Mouse (Mus musculus) embryonic facial prominence, embryonic 11.5 days (tissue): ENCODE results near the gene Lbhd2. TPM values are rescaled to one million over a fixed set of nuclear protein-coding genes. Genes with fewer than 3 reads are reported as not detected.

Experiments used
- ATAC-seq: fragments of 200-750 bp; cut with Nextera tagmentation; replicated peaks from 2 replicates; pipeline ENCODE4 v1.8.0; 2017; ENCODE audit warnings: low read depth; ENCODE audit not compliant: insufficient number of reproducible peaks, low FRiP score, low TSS enrichment
- DNase-seq: peaks from one replicate; pipeline ENCODE4 v3.0.0-alpha.2; 2015; ENCODE audit warnings: low spot score
- H3K27ac ChIP-seq: fragments of 300-500 bp; sonication (generic); replicated peaks from 2 replicates; pipeline ENCODE4 v1.5.1; 2014; ENCODE audit warnings: mild to moderate bottlenecking, low read depth, low read length, control low read depth
- H3K27me3 ChIP-seq: fragments of 300-500 bp; sonication (generic); 2 replicates; pipeline ENCODE4 v1.6.1; 2014; ENCODE audit warnings: mild to moderate bottlenecking, low read length, moderate library complexity, mixed read lengths; ENCODE audit not compliant: control insufficient read depth, insufficient read depth
- H3K36me3 ChIP-seq: fragments of 300-500 bp; sonication (generic); replicated peaks from 2 replicates; pipeline ENCODE4 v1.6.1; 2014; ENCODE audit warnings: low read depth, mild to moderate bottlenecking, low read length, moderate library complexity, mixed read lengths; ENCODE audit not compliant: control insufficient read depth, insufficient read depth
- H3K4me1 ChIP-seq: fragments of 300-500 bp; sonication (generic); 2 replicates; pipeline ENCODE4 v1.6.1; 2014; ENCODE audit warnings: low read length, mixed read lengths; ENCODE audit not compliant: control insufficient read depth, insufficient read depth
- H3K4me2 ChIP-seq: fragments of 300-500 bp; sonication (generic); 2 replicates; pipeline ENCODE4 v1.6.1; 2014; ENCODE audit warnings: low read depth, mild to moderate bottlenecking, control low read depth, low read length, moderate library complexity
- H3K4me3 ChIP-seq: fragments of 300-500 bp; sonication (generic); 2 replicates; pipeline ENCODE4 v1.5.1; 2014; ENCODE audit warnings: low read depth, low read length, control low read depth
- H3K9ac ChIP-seq: fragments of 300-500 bp; sonication (generic); replicated peaks from 2 replicates; pipeline ENCODE4 v1.6.1; 2014; ENCODE audit warnings: mild to moderate bottlenecking, control low read depth, low read length
- H3K9me3 ChIP-seq: fragments of 300-500 bp; sonication (generic); replicated peaks from 2 replicates; pipeline ENCODE4 v1.6.1; 2016; ENCODE audit warnings: mild to moderate bottlenecking, low read length, inconsistent platforms, mixed read lengths; ENCODE audit not compliant: control insufficient read depth
- WGBS: fragments of 180-500 bp; shearing (Covaris S2); extraction: QIAGEN DNeasy Blood & Tissue Kit; methylation state at CpG from one replicate; pipeline ENCODE4 v1.1.7; 2014; 5-methylcytosine and 5-hydroxymethylcytosine counted together
- polyA plus RNA-seq: library from polyadenylated mRNA; unstranded; fragments of >200 nt; fragmentation: Nextera tagmentation; extraction: Ambion mirVana; gene quantifications from 2 replicates; pipeline ENCODE4 v1.2.1, GENCODE M21; 2014

The Lbhd2 gene
- polyA plus RNA-seq, 1 experiment from 2014 or later = not detected

DNA sequence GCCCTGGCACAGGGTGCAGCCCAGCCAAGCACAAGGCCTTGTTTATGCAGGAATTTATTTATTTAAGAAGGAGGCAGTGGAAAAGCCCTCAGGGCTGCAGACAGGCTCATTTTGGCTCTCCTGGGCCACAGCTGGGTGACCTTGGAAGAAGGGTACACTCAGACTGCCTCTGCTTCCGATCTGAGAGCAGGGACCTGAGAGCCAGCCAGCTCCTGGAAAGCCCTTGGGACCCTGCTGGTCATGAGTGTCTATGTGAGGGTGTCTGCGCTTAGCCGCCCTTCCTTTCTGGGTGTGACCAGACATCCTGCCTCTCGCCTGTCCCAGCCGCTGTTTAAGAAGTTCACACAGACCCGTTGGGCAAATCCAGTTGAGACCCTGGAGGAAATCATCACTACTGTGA is 43.8 kb downstream of the Lbhd2 start:
- Histone ChIP-seq H3K27me3 (peaks cover 47% of the 10 kb centered on the region), H3K4me2 (no peak overlapping the region), H3K4me3 (no peak overlapping the region), H3K4me1 (peaks cover 14% of the 10 kb centered on the region), H3K36me3 (no peaks in the 10 kb centered on the region), H3K9ac (no peak overlapping the region; the same call in 1 of the 2 replicates), H3K9me3 (no peaks in the 10 kb centered on the region), H3K27ac (no peak overlapping the region)
- 23% methylated on average over 6 of the region's 6 CpGs for WGBS
- ATAC-seq (no peak), DNase-seq (no peak)

DNA sequence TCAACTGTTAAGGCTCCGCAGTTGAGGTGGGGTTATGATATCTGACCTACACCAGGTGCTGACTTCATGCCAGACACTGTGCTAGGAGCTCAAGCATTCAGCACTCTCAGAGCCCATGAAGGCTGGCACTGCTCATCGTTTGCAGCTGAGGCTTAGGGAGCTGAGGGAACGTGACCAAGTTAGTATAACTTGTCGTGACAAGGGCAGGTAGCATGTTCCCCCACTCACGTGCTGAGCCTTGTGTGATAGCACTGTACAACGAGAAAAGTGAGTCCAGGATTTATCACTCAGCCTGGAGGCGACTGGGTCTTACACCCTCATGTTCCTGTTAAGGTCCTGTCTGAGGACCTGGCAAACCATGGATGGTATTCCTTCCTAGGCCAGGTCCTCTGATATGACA is 45.0 kb downstream of the Lbhd2 start:
- H3K4me3 ChIP-seq = no peak overlapping the region
- ATAC-seq (no peak), DNase-seq (no peak)
- peaks cover 11% of the 10 kb centered on the region for H3K4me1 ChIP-seq
- WGBS = 77% methylated on average over 7 of the region's 7 CpGs
- H3K9me3 ChIP-seq = no peaks in the 10 kb centered on the region
- H3K36me3 ChIP-seq = no peaks in the 10 kb centered on the region
- H3K4me2 ChIP-seq = no peak overlapping the region
- H3K27me3 ChIP-seq = peaks cover 35% of the 10 kb centered on the region
- H3K9ac ChIP-seq = no peak overlapping the region
- no peak overlapping the region for H3K27ac ChIP-seq

DNA sequence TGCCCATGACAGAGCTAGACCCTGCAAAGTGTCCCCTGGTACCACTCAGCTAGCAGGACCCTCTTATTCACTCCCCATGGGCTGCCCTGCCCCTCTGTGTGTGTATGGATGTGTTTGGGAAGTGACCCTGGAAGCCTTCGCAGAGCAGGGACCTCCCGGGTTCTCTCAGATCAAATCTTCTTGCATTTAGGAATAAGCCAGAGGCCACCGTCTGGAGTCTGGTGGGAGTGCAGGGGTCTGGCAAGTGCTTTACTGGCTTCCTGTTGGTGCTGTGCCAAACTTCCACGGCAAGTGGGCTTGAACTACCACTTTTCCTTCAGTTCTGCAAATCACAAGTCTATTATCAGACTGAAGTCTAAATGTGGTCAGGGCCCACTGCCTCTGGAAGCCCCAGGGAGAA is 47.4 kb downstream of the Lbhd2 start:
- Histone ChIP-seq H3K27me3 (peaks cover 11% of the 10 kb centered on the region), H3K4me2 (no peak overlapping the region), H3K4me1 (peaks cover 5% of the 10 kb centered on the region; the same call in 1 of the 2 replicates), H3K9ac (no peak overlapping the region), H3K27ac (no peak overlapping the region), H3K36me3 (no peaks in the 10 kb centered on the region), H3K9me3 (no peaks in the 10 kb centered on the region), H3K4me3 (no peak overlapping the region)
- no peak for ATAC-seq
- WGBS = 42% methylated on average over 4 of the region's 4 CpGs
- DNase-seq = no peak

DNA sequence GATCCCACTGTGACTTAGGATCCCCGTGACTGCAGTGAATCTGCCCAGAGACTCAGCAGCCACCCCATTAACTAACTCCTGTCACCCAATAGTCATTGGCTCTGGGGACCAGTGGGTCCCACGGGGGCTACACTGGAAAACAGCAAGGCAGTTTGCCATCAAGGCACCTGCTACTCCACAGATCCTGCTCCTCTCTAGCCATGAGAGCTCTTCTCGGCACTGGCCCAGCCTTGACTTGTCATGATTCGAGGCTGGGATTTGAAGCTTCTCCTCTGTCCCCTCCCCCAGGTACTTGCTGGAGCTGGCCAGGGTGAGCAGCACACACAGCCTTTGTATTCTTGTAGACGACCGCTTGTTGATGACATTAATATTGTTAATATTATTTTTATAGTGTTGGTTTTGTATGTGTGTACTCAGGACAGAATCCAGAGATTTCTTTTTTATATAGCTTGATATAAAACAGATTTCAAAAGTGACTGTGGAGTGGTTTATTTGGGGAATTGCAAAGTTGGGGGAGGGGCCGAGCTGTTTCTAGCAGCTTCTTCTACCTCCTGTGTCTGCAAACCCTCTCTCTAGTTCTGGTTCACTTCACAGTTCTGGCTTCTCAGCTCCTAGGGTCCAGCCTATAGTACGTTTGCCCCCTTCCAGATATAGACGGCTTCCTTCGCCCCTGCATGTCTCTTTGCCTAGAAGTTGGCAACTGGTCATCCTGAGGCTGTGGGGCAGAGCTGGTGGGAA is 48.1 kb downstream of the Lbhd2 start:
- Histone ChIP-seq H3K9ac (no peak overlapping the region), H3K9me3 (no peaks in the 10 kb centered on the region), H3K36me3 (no peaks in the 10 kb centered on the region), H3K4me2 (no peak overlapping the region), H3K4me1 (peaks cover 3% of the 10 kb centered on the region; the same call in 1 of the 2 replicates), H3K27ac (no peak overlapping the region), H3K4me3 (no peak overlapping the region), H3K27me3 (peaks cover 7% of the 10 kb centered on the region)
- 60% methylated on average over 10 of the region's 10 CpGs for WGBS
- DNase-seq (no peak), ATAC-seq (no peak)

DNA sequence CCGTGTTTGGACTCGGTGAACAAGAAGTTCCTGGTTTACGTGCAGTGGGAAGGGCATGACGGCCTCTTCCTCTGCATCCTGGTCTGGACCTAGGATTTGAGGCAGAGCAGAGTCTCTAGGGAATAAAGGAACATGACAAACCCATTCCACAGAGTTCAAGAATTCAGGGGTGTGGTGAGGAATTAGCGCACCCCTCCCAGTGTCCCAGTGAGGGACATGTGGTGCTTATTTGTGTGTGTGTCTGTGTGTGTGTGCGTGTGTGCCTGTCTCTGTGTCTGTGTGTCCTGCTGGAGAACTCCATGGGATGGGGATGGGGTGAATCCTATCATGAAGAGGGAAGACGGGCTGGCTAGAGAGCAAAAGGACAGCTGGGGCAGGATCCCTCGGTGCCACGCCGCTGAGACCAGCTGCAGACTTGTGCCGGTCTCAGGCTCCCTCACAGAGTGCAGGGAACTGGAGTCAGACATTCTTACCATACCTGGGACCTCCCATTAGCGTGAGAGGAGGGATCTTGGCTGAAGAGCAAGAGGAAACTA is 48.8 kb downstream of the Lbhd2 start:
- peaks cover under 1% of the 10 kb centered on the region; the same call in 1 of the 2 replicates for H3K4me1 ChIP-seq
- 0 out of 2 replicates have a peak, but pooled peaks cover under 1% of the 10 kb centered on the region for H3K27me3 ChIP-seq
- no peak overlapping the region for H3K27ac ChIP-seq
- H3K4me2 ChIP-seq = no peak overlapping the region
- no peak overlapping the region for H3K9ac ChIP-seq
- 59% methylated on average over 12 of the region's 12 CpGs for WGBS
- no peak for DNase-seq
- no peaks in the 10 kb centered on the region for H3K36me3 ChIP-seq
- H3K4me3 ChIP-seq = no peak overlapping the region
- no peaks in the 10 kb centered on the region for H3K9me3 ChIP-seq
- ATAC-seq = no peak

DNA sequence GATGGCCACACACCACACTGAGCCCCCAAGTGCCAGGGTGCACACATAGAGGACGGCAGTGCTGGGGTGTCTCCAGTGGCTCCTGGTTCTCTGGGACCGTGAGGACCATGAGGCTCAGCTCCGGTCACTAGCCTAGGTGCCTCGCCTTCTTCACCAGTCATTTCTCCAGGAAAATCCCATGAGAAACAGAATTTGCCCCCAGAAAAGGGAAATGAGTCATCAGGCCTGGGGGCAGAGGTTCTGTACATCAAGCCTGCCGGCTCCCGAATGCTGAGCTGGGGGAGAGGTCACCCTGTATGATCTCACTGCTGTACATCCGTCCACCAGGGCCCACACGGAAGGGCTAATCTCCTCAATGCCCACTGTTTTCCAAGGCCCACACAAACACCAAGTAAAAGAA is 49.3 kb downstream of the Lbhd2 start:
- Histone ChIP-seq H3K4me2 (no peak overlapping the region), H3K4me3 (no peak overlapping the region), H3K27me3 (no peaks in the 10 kb centered on the region), H3K27ac (no peak overlapping the region), H3K9ac (no peak overlapping the region), H3K4me1 (no peaks in the 10 kb centered on the region), H3K9me3 (no peaks in the 10 kb centered on the region), H3K36me3 (no peaks in the 10 kb centered on the region)
- 63% methylated on average over 8 of the region's 8 CpGs for WGBS
- DNase-seq (no peak), ATAC-seq (no peak)

DNA sequence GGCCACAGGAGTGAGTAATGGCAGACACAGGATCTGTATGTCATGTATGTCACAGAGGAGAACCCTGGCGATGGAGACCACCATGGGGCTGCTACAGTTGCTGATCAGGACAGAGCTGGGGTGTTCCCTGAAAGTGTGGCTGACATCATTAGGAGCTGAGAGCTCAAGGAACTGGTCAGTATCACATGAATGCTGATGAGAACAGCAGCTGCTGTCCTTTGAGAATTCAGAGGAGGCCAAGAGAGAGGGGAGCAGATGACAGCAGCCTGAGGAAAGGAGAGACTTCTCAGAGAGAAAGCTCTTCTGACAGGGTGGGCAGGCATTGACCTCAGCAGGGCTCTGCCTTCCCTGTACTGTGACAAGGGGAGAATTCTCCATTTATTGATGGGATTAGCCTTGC is 51.1 kb downstream of the Lbhd2 start:
- Histone ChIP-seq H3K4me3 (no peak overlapping the region), H3K27me3 (no peaks in the 10 kb centered on the region), H3K9ac (no peak overlapping the region), H3K9me3 (no peaks in the 10 kb centered on the region), H3K27ac (no peak overlapping the region), H3K36me3 (no peaks in the 10 kb centered on the region), H3K4me1 (no peaks in the 10 kb centered on the region), H3K4me2 (no peak overlapping the region)
- WGBS = 87% methylated on average over 1 of the region's 1 CpGs
- no peak for DNase-seq
- ATAC-seq = no peak
